Mouse (Mus musculus): ENCODE data around the gene Wdr18. TPM values are rescaled to one million over a fixed set of nuclear protein-coding genes. Genes with fewer than 3 reads are reported as not detected.

Gene Wdr18
- polyA plus RNA-seq, 1 experiment from 2014 or later: 107 TPM

DNA sequence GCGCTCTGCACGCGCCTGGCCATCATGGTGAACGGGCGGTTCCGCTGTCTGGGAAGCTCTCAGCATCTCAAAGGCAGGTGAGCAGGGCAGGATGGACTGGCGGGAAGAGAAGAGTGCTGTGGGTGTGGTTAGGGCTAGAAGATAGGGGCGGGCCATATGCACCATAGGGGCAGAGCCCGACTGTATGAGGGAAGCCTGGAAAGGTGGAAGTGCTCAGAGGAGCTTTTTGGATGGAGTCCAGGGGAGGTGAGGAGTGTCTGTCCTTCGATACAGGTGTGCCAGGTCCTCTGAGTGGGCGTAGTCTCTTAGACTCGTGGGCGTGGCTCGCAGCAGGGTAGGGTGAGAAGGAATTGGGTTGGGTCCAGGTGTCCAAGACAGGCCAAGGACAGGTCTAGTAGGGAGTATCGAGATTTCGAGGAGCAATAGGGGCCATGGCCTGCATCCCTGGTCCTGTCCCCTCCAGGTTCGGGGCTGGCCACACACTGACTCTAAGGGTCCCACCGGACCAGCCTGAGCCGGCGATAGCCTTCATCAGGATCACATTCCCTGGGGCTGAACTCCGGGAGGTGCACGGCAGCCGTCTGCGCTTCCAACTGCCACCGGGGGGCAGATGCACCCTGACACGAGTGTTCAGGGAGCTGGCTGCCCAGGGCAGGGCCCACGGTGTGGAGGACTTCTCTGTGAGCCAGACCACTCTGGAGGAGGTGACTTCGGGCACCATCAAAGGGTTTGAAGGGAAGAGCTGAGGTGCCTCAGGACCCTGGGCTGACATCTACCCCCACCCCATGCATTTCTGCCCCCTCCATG, 54.7 kb downstream of the Wdr18 start:
- H3K27me3 ChIP-seq (ENCODE audit: control insufficient read depth, insufficient read depth, low read length): peaks cover 21% of the 10 kb centered on the region
- ATAC-seq (ENCODE audit: insufficient number of reproducible peaks, insufficient read depth, low FRiP score, low read depth): no peak
- H3K27ac ChIP-seq (ENCODE audit: low read length): no peak overlapping the region
- H3K4me1 ChIP-seq (ENCODE audit: control insufficient read depth, insufficient read depth, low read length): peaks cover 12% of the 10 kb centered on the region
- H3K4me3 ChIP-seq (ENCODE audit: low read depth, low read length): no peak overlapping the region
- H3K36me3 ChIP-seq (ENCODE audit: control insufficient read depth, insufficient read depth, low read length): no peaks in the 10 kb centered on the region
- WGBS: 20% methylated on average over 28 of the region's 28 CpGs
- H3K9me3 ChIP-seq (ENCODE audit: control insufficient read depth, low read depth, low read length): peaks cover 10% of the 10 kb centered on the region
- H3K9ac ChIP-seq (replicated peaks; ENCODE audit: low read depth, low read length): no peak overlapping the region
- no peak overlapping the region for H3K4me2 ChIP-seq (replicated peaks; ENCODE audit: low read depth, low read length)

DNA sequence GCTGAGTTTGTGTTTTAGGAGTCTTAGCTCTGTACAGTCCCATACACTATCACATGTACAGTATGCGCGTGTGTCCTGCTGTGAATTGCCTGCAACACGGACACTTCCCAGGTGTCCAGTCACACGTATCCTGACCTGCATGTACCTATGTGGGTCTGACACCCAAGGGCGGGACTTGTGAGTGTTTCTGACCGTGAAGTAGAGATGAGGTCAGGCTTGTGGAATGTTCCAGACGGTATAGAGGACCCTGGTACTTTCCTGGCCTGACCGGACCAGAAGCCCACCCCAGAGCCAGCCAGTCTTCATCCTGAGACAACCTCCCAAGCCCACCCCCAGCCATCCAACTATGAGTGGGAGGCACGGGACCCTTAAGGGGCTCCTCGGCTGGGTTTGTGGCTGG, 55.6 kb downstream of the Wdr18 start:
- Histone ChIP-seq H3K4me3 (ENCODE audit: low read depth, low read length) (no peak overlapping the region), H3K27me3 (ENCODE audit: control insufficient read depth, insufficient read depth, low read length) (peaks cover 21% of the 10 kb centered on the region), H3K4me1 (ENCODE audit: control insufficient read depth, insufficient read depth, low read length) (peaks cover 19% of the 10 kb centered on the region), H3K9ac (replicated peaks; ENCODE audit: low read depth, low read length) (no peak overlapping the region), H3K27ac (ENCODE audit: low read length) (no peak overlapping the region), H3K36me3 (ENCODE audit: control insufficient read depth, insufficient read depth, low read length) (no peaks in the 10 kb centered on the region), H3K9me3 (ENCODE audit: control insufficient read depth, low read depth, low read length) (peaks cover 6% of the 10 kb centered on the region), H3K4me2 (replicated peaks; ENCODE audit: low read depth, low read length) (no peak overlapping the region)
- 68% methylated on average over 10 of the region's 10 CpGs for WGBS
- ATAC-seq (ENCODE audit: insufficient number of reproducible peaks, insufficient read depth, low FRiP score, low read depth): no peak

DNA sequence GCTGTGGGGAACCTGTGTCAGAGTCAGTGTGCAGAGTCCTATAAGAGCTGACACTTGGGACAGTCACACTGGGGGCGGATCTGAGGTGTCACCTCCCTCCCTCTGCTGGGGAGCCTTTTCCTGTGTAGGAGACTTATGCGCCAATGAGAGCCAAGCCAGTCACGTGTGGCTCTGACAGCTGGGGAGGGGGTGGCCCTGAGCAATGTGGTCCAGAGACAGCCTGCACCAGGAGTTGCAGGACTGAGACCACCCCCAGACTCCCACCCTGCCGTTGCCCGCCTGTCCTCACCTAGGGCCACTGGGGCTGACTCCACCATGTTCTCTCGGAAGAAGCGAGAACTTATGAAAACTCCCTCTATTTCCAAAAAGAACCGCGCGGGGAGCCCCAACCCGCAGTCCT, 56.6 kb downstream of the Wdr18 start, which contains the start of gene Arhgap45:
TSS of gene Arhgap45 (plus strand) at position 143 of the 400 bp plus-strand sequence.
- Histone ChIP-seq H3K36me3 (ENCODE audit: control insufficient read depth, insufficient read depth, low read length) (no peaks in the 10 kb centered on the region), H3K27ac (ENCODE audit: low read length) (no peak within 1 kb of the TSS), H3K4me1 (ENCODE audit: control insufficient read depth, insufficient read depth, low read length) (peaks cover 22% of the 10 kb centered on the region), H3K27me3 (ENCODE audit: control insufficient read depth, insufficient read depth, low read length) (peaks cover 21% of the 10 kb centered on the region), H3K9me3 (ENCODE audit: control insufficient read depth, low read depth, low read length) (no peaks in the 10 kb centered on the region), H3K4me2 (replicated peaks; ENCODE audit: low read depth, low read length) (no peak within 1 kb of the TSS), H3K9ac (replicated peaks; ENCODE audit: low read depth, low read length) (no peak within 1 kb of the TSS), H3K4me3 (ENCODE audit: low read depth, low read length) (no peak within 1 kb of the TSS)
- 74% methylated on average over 11 of the region's 11 CpGs for WGBS
- no peak for ATAC-seq (ENCODE audit: insufficient number of reproducible peaks, insufficient read depth, low FRiP score, low read depth)

DNA sequence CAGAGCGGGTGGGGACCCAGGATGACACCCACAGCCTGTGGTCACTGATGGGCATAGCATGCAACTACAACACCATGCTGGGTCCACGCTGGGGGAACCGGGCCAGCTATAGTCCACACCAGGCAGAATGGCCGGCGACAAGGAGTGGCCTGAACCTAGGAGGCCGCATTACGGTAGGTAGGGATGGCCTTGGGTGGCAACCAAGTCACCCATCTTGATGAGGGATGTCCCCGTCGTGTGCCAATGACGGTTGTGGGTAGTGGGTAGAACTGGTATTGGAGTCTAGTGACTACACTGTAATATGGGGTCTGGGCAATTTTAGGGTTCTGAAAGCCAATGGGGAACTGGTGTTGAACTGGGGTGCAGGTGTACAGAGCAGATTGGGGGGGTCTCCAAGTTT, 57.0 kb downstream of the Wdr18 start:
- Histone ChIP-seq H3K4me3 (ENCODE audit: low read depth, low read length) (no peak overlapping the region), H3K27me3 (ENCODE audit: control insufficient read depth, insufficient read depth, low read length) (peaks cover 21% of the 10 kb centered on the region)

DNA sequence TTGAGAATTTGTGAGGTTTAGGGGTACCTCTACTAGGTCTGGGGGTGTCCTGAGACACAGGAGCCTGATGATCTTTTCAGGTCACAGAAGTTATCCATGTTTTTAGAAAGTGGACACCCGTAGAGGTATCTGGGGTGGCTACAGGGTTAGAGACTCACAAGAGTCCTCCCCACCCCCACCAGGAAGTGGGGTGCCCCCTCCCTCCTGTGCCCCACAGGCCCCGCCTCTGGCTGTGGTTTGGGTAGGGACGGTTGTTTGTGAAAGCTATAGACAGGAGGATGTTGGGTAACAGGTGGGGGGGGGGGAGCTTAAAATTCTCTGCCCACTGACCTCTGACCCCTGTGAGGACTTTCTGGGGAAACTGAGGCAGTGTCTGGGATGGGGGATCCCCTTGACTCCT, 57.4 kb downstream of the Wdr18 start:
- Histone ChIP-seq H3K4me1 (ENCODE audit: control insufficient read depth, insufficient read depth, low read length) (peaks cover 22% of the 10 kb centered on the region), H3K27ac (ENCODE audit: low read length) (no peak overlapping the region), H3K27me3 (ENCODE audit: control insufficient read depth, insufficient read depth, low read length) (peaks cover 21% of the 10 kb centered on the region), H3K36me3 (ENCODE audit: control insufficient read depth, insufficient read depth, low read length) (no peaks in the 10 kb centered on the region), H3K9ac (replicated peaks; ENCODE audit: low read depth, low read length) (no peak overlapping the region), H3K9me3 (ENCODE audit: control insufficient read depth, low read depth, low read length) (no peaks in the 10 kb centered on the region), H3K4me2 (replicated peaks; ENCODE audit: low read depth, low read length) (no peak overlapping the region), H3K4me3 (ENCODE audit: low read depth, low read length) (no peak overlapping the region)
- no peak for ATAC-seq (ENCODE audit: insufficient number of reproducible peaks, insufficient read depth, low FRiP score, low read depth)
- 59% methylated on average over 3 of the region's 3 CpGs for WGBS

More for the DNA sequence above, 57.0 kb downstream of the Wdr18 start:
- 85% methylated on average over 10 of the region's 10 CpGs for WGBS
- Histone ChIP-seq H3K36me3 (ENCODE audit: control insufficient read depth, insufficient read depth, low read length) (no peaks in the 10 kb centered on the region), H3K9me3 (ENCODE audit: control insufficient read depth, low read depth, low read length) (no peaks in the 10 kb centered on the region), H3K9ac (replicated peaks; ENCODE audit: low read depth, low read length) (no peak overlapping the region), H3K27ac (ENCODE audit: low read length) (no peak overlapping the region), H3K4me1 (ENCODE audit: control insufficient read depth, insufficient read depth, low read length) (peaks cover 22% of the 10 kb centered on the region), H3K4me2 (replicated peaks; ENCODE audit: low read depth, low read length) (no peak overlapping the region)
- no peak for ATAC-seq (ENCODE audit: insufficient number of reproducible peaks, insufficient read depth, low FRiP score, low read depth)

DNA sequence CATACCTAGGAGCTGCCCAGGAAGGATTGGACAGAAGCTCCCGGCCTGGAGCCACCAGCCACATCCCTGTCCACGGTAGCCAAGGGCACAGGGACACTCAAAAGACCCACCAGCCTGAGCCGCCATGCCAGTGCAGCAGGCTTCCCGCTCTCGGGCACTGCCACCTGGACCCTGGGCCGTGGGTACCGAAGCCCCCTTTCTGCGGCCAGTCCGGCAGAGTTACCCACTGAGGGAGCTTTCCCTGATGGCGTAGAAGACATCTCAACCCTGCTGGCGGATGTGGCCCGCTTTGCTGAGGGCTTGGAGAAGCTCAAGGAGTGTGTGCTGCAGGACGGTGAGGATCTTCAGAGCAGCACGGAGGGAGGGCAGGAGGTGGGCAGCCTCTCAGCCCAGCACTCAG, 57.8 kb downstream of the Wdr18 start:
- peaks cover 22% of the 10 kb centered on the region for H3K4me1 ChIP-seq (ENCODE audit: control insufficient read depth, insufficient read depth, low read length)
- H3K27ac ChIP-seq (ENCODE audit: low read length): no peak overlapping the region
- no peaks in the 10 kb centered on the region for H3K36me3 ChIP-seq (ENCODE audit: control insufficient read depth, insufficient read depth, low read length)
- no peak for ATAC-seq (ENCODE audit: insufficient number of reproducible peaks, insufficient read depth, low FRiP score, low read depth)
- H3K4me3 ChIP-seq (ENCODE audit: low read depth, low read length): no peak overlapping the region
- peaks cover 21% of the 10 kb centered on the region for H3K27me3 ChIP-seq (ENCODE audit: control insufficient read depth, insufficient read depth, low read length)
- H3K4me2 ChIP-seq (replicated peaks; ENCODE audit: low read depth, low read length): no peak overlapping the region
- WGBS: 81% methylated on average over 14 of the region's 14 CpGs
- H3K9ac ChIP-seq (replicated peaks; ENCODE audit: low read depth, low read length): no peak overlapping the region
- H3K9me3 ChIP-seq (ENCODE audit: control insufficient read depth, low read depth, low read length): no peaks in the 10 kb centered on the region

DNA sequence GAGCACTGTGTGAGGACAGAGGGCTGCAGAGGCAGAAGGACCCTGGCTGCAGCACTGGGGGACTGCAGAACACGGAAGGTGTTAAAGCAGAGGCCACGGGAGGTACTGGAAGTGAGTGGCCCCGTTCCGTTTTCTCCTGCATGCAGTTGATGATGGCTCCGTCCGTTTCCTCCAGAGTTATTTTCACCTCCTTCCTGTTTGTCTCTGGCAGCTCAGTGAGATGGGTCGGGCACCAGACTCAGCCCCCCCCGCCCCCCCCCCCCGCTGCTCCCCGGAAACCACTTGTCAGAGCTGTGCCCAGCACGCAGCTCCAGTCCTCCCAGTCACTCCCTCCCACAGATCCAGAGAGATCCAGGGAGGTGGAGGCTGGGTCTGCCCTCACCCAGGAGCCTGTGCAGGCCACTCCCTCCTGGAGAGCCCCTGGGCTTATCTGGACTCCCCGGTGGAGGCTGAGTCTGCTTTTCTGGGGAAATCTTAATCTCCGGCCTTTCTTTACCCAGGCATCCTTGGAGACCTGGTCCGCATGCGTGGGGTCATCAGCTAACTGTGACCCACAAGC, 58.9 kb downstream of the Wdr18 start:
- H3K9me3 ChIP-seq (ENCODE audit: control insufficient read depth, low read depth, low read length): no peaks in the 10 kb centered on the region
- no peaks in the 10 kb centered on the region for H3K36me3 ChIP-seq (ENCODE audit: control insufficient read depth, insufficient read depth, low read length)
- WGBS: 6% methylated on average over 15 of the region's 15 CpGs
- H3K27me3 ChIP-seq (ENCODE audit: control insufficient read depth, insufficient read depth, low read length): peaks cover 14% of the 10 kb centered on the region
- no peak overlapping the region for H3K9ac ChIP-seq (replicated peaks; ENCODE audit: low read depth, low read length)
- peak overlapping the region; percentile 20; the same call in 1 of the 2 replicates for H3K4me3 ChIP-seq (ENCODE audit: low read depth, low read length)
- H3K4me1 ChIP-seq (ENCODE audit: control insufficient read depth, insufficient read depth, low read length): peaks cover 22% of the 10 kb centered on the region
- peak; percentile 76 for ATAC-seq (ENCODE audit: insufficient number of reproducible peaks, insufficient read depth, low FRiP score, low read depth)
- H3K4me2 ChIP-seq (replicated peaks; ENCODE audit: low read depth, low read length): peak overlapping the region; percentile 46
- peak overlapping the region; percentile 55; the same call in 1 of the 2 replicates for H3K27ac ChIP-seq (ENCODE audit: low read length)

DNA sequence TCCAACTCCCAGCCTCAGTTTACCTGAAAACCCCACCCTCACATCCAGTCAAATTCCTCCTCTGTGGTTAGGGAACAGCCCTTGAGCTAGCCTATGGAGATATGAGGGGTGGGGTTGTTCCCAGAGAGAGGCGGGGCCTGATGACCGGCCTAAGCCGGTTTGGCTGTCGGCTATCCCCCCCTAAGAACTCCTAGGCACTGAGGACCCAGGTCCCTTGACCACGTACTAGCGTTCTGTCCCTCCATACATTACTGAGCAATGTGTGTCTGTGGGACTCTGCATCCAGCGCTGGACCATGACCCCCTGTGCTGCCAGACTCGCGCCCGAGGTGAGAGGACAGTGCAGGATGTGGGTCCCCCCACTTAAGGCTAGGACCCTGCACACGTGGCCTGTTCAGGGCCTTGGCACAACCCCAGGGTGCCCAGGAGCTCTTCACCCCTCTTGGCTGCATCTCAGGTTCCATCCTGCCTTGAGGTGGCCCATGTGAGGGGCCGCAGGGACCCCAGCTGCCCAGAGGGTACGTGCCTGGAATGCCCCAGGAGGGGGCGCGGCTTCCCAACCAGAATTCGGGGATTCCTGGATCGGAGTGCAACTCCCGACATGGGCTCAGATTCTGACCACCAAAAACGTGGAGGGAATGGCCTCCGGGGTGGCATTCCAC, 59.6 kb downstream of the Wdr18 start:
- 12% methylated on average over 20 of the region's 20 CpGs for WGBS

More for the DNA sequence above, 59.6 kb downstream of the Wdr18 start:
- Histone ChIP-seq H3K9me3 (ENCODE audit: control insufficient read depth, low read depth, low read length) (no peaks in the 10 kb centered on the region), H3K36me3 (ENCODE audit: control insufficient read depth, insufficient read depth, low read length) (no peaks in the 10 kb centered on the region), H3K4me3 (ENCODE audit: low read depth, low read length) (peak overlapping the region; percentile 20), H3K27ac (ENCODE audit: low read length) (peak overlapping the region; percentile 55; the same call in 1 of the 2 replicates), H3K27me3 (ENCODE audit: control insufficient read depth, insufficient read depth, low read length) (peaks cover 6% of the 10 kb centered on the region), H3K9ac (replicated peaks; ENCODE audit: low read depth, low read length) (peak overlapping the region; percentile 40; the same call in 1 of the 2 replicates), H3K4me2 (replicated peaks; ENCODE audit: low read depth, low read length) (peak overlapping the region; percentile 46), H3K4me1 (ENCODE audit: control insufficient read depth, insufficient read depth, low read length) (peaks cover 22% of the 10 kb centered on the region)
- ATAC-seq (ENCODE audit: insufficient number of reproducible peaks, insufficient read depth, low FRiP score, low read depth): peak; percentile 66; the same call in 1 of the 2 replicates
